Mouse (Mus musculus) embryonic facial prominence, embryonic 12.5 days (tissue): ENCODE measurements around the gene Apol8. TPM values are rescaled to one million over a fixed set of nuclear protein-coding genes. Genes with fewer than 3 reads are reported as not detected.

Experiments used
- ATAC-seq: fragments of 200-750 bp; cut with Nextera tagmentation; 2 replicates; pipeline ENCODE4 v1.8.0; 2017; ENCODE audit not compliant: insufficient number of reproducible peaks, insufficient read depth, low FRiP score, low TSS enrichment
- H3K27ac ChIP-seq: fragments of 300-500 bp; sonication (generic); 2 replicates; pipeline ENCODE4 v1.5.1; 2016; ENCODE audit warnings: mild to moderate bottlenecking
- H3K27me3 ChIP-seq: fragments of 300-500 bp; sonication (generic); 2 replicates; pipeline ENCODE4 v1.6.1; 2016; ENCODE audit warnings: mild to moderate bottlenecking, moderate library complexity
- H3K36me3 ChIP-seq: fragments of 300-500 bp; sonication (generic); 2 replicates; pipeline ENCODE4 v1.6.1; 2016; ENCODE audit warnings: mild to moderate bottlenecking
- H3K4me1 ChIP-seq: fragments of 300-500 bp; sonication (generic); 2 replicates; pipeline ENCODE4 v1.6.1; 2016
- H3K4me2 ChIP-seq: fragments of 300-500 bp; sonication (generic); replicated peaks from 2 replicates; pipeline ENCODE4 v1.6.1; 2016; ENCODE audit warnings: mild to moderate bottlenecking, moderate library complexity
- H3K4me3 ChIP-seq: fragments of 300-500 bp; sonication (generic); 2 replicates; pipeline ENCODE4 v1.5.1; 2016; ENCODE audit warnings: mild to moderate bottlenecking
- H3K9ac ChIP-seq: fragments of 300-500 bp; sonication (generic); 2 replicates; pipeline ENCODE4 v1.6.1; 2016; ENCODE audit warnings: mild to moderate bottlenecking, moderate library complexity
- H3K9me3 ChIP-seq: fragments of 300-500 bp; sonication (generic); 2 replicates; pipeline ENCODE4 v1.6.1; 2016; ENCODE audit warnings: mild to moderate bottlenecking, moderate library complexity
- WGBS: fragments of 180-500 bp; shearing (Covaris S2); methylation state at CpG from one replicate; pipeline ENCODE4 v1.1.7; 2016; 5-methylcytosine and 5-hydroxymethylcytosine counted together
- polyA plus RNA-seq: library from polyadenylated mRNA; unstranded; fragments of >200 nt; fragmentation: Nextera tagmentation; extraction: Ambion mirVana; gene quantifications from 2 replicates; pipeline ENCODE4 v1.2.1, GENCODE M21; 2016

The Apol8 gene
- polyA plus RNA-seq, 1 experiment from 2014 or later, result 0.24 TPM

GRCm38 (mm10) chr15:77796409-77797035 lies 39.7 kb upstream of the Apol8 start:
- no peak for ATAC-seq
- WGBS, result 93% methylated on average over 26 of the region's 26 CpGs
- H3K4me3 ChIP-seq, result no peak overlapping the region
- no peak overlapping the region for H3K9ac ChIP-seq
- no peaks in the 10 kb centered on the region for H3K27me3 ChIP-seq
- H3K4me1 ChIP-seq, result peaks cover 38% of the 10 kb centered on the region
- peaks cover 50% of the 10 kb centered on the region for H3K36me3 ChIP-seq
- H3K4me2 ChIP-seq, result no peak overlapping the region
- H3K9me3 ChIP-seq, result no peaks in the 10 kb centered on the region
- H3K27ac ChIP-seq, result no peak overlapping the region; the same call in 1 of the 2 replicates

GRCm38 (mm10) chr15:77794908-77795356 lies 38.1 kb upstream of the Apol8 start:
- H3K4me1 ChIP-seq, result peaks cover 30% of the 10 kb centered on the region
- no peak overlapping the region for H3K9ac ChIP-seq
- H3K4me2 ChIP-seq, result no peak overlapping the region
- H3K36me3 ChIP-seq, result peaks cover 61% of the 10 kb centered on the region
- WGBS, result 87% methylated on average over 13 of the region's 13 CpGs
- H3K27me3 ChIP-seq, result no peaks in the 10 kb centered on the region
- no peaks in the 10 kb centered on the region for H3K9me3 ChIP-seq
- no peak overlapping the region for H3K27ac ChIP-seq
- no peak overlapping the region for H3K4me3 ChIP-seq
- no peak for ATAC-seq

DNA sequence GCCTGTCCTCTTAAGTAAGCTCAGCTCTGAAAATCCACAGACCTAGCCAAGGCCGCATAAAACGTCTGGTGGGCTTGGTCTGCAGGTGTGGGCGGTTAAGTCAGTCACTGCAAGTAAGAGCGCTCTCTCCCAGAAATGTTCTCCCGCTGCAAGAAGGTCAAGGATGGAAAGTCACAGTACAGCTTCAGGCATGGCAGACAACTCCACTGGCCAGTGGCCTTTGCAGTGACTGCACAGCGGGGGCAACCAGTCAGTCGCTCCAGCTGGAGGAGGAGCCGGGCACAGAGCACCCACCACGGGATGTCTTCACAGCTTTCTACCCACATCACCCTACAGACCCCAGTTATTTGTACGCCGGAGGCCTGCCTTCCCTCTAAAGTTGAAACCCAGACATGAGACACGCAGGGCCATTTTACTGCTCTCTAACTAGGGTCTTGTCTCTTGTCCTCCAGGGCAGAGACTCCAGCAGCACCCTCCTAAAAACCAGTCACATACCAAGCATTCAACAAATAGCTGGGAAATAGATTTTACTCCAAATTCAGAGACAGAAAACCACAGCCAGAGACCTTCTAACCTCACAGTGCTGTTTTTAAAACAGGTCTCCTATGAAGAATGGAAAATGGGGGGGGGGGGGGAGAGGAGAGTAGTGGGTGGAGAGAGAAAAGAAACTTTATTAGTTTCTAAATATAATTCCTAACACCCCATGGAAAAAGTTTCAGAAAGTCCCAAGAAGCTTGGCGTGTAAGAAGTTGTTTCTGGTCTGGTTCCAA lies 37.5 kb upstream of the Apol8 start:
- WGBS, result 83% methylated on average over 13 of the region's 13 CpGs
- Histone ChIP-seq H3K9ac (no peak overlapping the region), H3K4me3 (no peak overlapping the region), H3K4me1 (peaks cover 24% of the 10 kb centered on the region), H3K27ac (no peak overlapping the region), H3K36me3 (peaks cover 67% of the 10 kb centered on the region), H3K4me2 (no peak overlapping the region), H3K9me3 (no peaks in the 10 kb centered on the region), H3K27me3 (no peaks in the 10 kb centered on the region)
- ATAC-seq, result no peak

DNA sequence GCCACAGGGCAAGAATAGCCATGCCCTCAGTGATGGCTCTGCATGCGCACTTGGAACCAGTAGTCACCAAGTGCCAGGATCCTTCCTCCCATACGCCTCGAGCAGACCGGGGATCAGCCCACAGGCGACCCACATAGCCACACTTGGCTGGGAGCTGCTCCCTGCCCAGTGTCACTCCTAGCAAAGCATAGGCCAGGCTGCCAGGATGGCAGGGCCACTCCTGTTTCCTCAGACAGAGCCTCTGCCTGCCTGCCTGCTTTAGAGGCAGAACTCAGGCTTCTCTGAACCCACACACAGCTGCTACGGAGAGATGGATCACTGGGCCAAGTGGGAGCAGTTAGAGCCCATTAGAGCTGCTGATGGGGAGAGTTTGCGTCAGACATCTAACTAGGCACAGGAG lies 36.8 kb upstream of the Apol8 start:
- ATAC-seq, result no peak
- Histone ChIP-seq H3K36me3 (peaks cover 74% of the 10 kb centered on the region), H3K27me3 (no peaks in the 10 kb centered on the region), H3K4me1 (peaks cover 16% of the 10 kb centered on the region), H3K27ac (no peak overlapping the region), H3K4me2 (no peak overlapping the region), H3K9me3 (no peaks in the 10 kb centered on the region), H3K4me3 (no peak overlapping the region), H3K9ac (no peak overlapping the region)
- 86% methylated on average over 7 of the region's 7 CpGs for WGBS

DNA sequence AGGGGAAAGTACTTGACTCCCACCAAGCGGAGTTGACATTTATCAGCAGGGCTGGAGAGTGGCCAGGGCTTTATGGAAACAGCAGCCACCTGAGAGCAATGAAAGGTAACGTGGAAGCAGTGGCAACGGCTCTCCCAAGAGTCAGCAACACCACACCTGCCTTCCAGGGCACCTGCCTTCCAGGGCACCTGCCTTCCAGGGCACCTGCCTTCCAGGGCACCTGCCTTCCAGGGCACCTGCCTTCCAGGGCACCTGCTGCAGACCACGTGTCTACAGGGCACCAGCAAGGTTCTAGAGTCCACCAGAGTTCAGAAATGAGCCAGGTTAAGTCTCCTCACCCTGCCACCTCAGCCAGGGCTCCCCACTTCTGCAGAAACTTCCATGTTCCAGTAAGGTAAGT lies 36.3 kb upstream of the Apol8 start:
- no peaks in the 10 kb centered on the region for H3K27me3 ChIP-seq
- no peak overlapping the region for H3K4me2 ChIP-seq
- no peak overlapping the region for H3K9ac ChIP-seq
- H3K9me3 ChIP-seq, result no peaks in the 10 kb centered on the region
- H3K36me3 ChIP-seq, result peaks cover 79% of the 10 kb centered on the region
- no peak overlapping the region for H3K27ac ChIP-seq
- WGBS, result 87% methylated on average over 4 of the region's 4 CpGs
- H3K4me1 ChIP-seq, result peaks cover 12% of the 10 kb centered on the region
- no peak overlapping the region for H3K4me3 ChIP-seq
- ATAC-seq, result no peak

GRCm38 (mm10) chr15:77792056-77792455 lies 35.3 kb upstream of the Apol8 start:
- 0 out of 2 replicates have a peak, but pooled peaks cover 1% of the 10 kb centered on the region for H3K4me1 ChIP-seq
- H3K4me3 ChIP-seq, result no peak overlapping the region
- no peak overlapping the region for H3K9ac ChIP-seq
- no peak overlapping the region for H3K4me2 ChIP-seq
- no peak overlapping the region for H3K27ac ChIP-seq
- no peaks in the 10 kb centered on the region for H3K27me3 ChIP-seq
- 89% methylated on average over 9 of the region's 9 CpGs for WGBS
- no peak for ATAC-seq
- no peaks in the 10 kb centered on the region for H3K9me3 ChIP-seq
- H3K36me3 ChIP-seq, result peaks cover 86% of the 10 kb centered on the region

- Histone ChIP-seq H3K4me2 (no peak overlapping the region), H3K27me3 (no peaks in the 10 kb centered on the region), H3K4me3 (no peak overlapping the region), H3K9ac (no peak overlapping the region), H3K36me3 (peaks cover 88% of the 10 kb centered on the region), H3K4me1 (no peaks in the 10 kb centered on the region), H3K27ac (no peak overlapping the region), H3K9me3 (no peaks in the 10 kb centered on the region)
- whole genome bisulfite sequencing, result 88% methylated on average over 21 of the region's 21 CpGs
- no peak for ATAC-seq
These were observed 34.0 kb upstream of the Apol8 start for GRCm38 (mm10) chr15:77790656-77791405.

DNA sequence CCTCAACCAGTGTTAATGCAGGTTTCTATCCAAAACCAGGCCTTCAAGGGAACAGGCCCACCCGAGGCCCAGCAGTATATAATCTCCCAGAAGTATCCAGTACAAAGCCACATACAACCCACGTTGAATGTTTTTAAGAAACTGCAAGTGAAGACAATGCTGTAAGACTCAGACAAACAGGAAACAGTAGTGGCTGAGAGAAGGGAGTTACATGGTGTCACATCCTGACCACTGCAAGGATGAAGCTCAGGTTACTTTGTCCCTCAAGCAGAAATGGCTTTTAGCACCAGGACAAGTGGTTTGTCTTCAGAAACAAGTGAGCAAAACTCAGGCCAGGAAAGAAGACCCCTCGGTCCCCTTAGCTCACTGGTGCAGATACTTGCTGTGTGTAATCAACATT lies 32.4 kb upstream of the Apol8 start:
- peaks cover 91% of the 10 kb centered on the region for H3K36me3 ChIP-seq

DNA sequence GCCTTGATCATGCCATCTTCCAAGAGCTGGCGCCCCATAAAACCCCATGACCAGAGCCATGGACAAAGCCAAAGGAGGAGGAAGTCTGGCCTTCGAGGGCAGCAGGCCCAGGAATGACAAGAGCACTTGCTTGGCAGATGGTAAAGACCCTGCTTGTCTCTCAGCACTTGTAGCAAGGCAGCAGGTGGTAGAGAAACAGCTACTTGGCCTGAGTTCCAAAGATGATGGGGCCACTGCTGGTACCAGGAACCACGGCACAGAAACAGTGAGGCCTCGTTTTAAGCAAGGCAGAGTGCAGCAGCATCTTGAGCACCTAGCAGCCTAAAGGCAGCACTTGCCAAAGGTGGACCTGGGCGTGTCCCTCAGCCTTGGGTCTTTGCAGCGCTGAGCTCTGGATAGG lies 31.6 kb upstream of the Apol8 start:
- no peak overlapping the region for H3K9ac ChIP-seq
- no peak for ATAC-seq
- H3K4me2 ChIP-seq, result no peak overlapping the region
- no peaks in the 10 kb centered on the region for H3K4me1 ChIP-seq
- no peaks in the 10 kb centered on the region for H3K9me3 ChIP-seq
- H3K4me3 ChIP-seq, result no peak overlapping the region
- H3K27ac ChIP-seq, result no peak overlapping the region
- WGBS, result 87% methylated on average over 6 of the region's 6 CpGs
- no peaks in the 10 kb centered on the region for H3K27me3 ChIP-seq
- H3K36me3 ChIP-seq, result peaks cover 94% of the 10 kb centered on the region

More for the DNA sequence above, 32.4 kb upstream of the Apol8 start:
- Histone ChIP-seq H3K4me1 (no peaks in the 10 kb centered on the region), H3K4me2 (no peak overlapping the region), H3K9ac (no peak overlapping the region), H3K27ac (no peak overlapping the region), H3K9me3 (no peaks in the 10 kb centered on the region), H3K4me3 (no peak overlapping the region), H3K27me3 (no peaks in the 10 kb centered on the region)
- no peak for ATAC-seq
- WGBS, result 78% methylated on average over 3 of the region's 3 CpGs

- no peaks in the 10 kb centered on the region for H3K27me3 ChIP-seq
- H3K9me3 ChIP-seq, result no peaks in the 10 kb centered on the region
- no peak overlapping the region for H3K9ac ChIP-seq
- H3K4me3 ChIP-seq, result no peak overlapping the region
- WGBS, result 85% methylated on average over 1 of the region's 1 CpGs
- H3K4me1 ChIP-seq, result no peaks in the 10 kb centered on the region
- ATAC-seq, result no peak
- H3K36me3 ChIP-seq, result peaks cover 98% of the 10 kb centered on the region
- H3K4me2 ChIP-seq, result no peak overlapping the region
- no peak overlapping the region for H3K27ac ChIP-seq
These were observed 29.0 kb upstream of the Apol8 start for GRCm38 (mm10) chr15:77785807-77786206.

GRCm38 (mm10) chr15:77784039-77784824 lies 27.4 kb upstream of the Apol8 start:
- Histone ChIP-seq H3K4me3 (no peak overlapping the region), H3K36me3 (peaks cover 98% of the 10 kb centered on the region), H3K9ac (no peak overlapping the region), H3K27ac (no peak overlapping the region), H3K27me3 (no peaks in the 10 kb centered on the region), H3K4me2 (no peak overlapping the region), H3K4me1 (no peaks in the 10 kb centered on the region), H3K9me3 (no peaks in the 10 kb centered on the region)
- 73% methylated on average over 22 of the region's 22 CpGs for WGBS
- ATAC-seq, result no peak
